Mouse (Mus musculus): ENCODE results near the gene Dnase1l3. TPM values are rescaled to one million over a fixed set of nuclear protein-coding genes. Genes with fewer than 3 reads are reported as not detected.
"Not testable (repeated sequence)": the region's sequence is repeated elsewhere in the genome, so short reads cannot be mapped to it uniquely, and the experiment has no call there.

Gene Dnase1l3
- polyA plus RNA-seq, 1 experiment from 2014 or later = 1.3 TPM

DNA sequence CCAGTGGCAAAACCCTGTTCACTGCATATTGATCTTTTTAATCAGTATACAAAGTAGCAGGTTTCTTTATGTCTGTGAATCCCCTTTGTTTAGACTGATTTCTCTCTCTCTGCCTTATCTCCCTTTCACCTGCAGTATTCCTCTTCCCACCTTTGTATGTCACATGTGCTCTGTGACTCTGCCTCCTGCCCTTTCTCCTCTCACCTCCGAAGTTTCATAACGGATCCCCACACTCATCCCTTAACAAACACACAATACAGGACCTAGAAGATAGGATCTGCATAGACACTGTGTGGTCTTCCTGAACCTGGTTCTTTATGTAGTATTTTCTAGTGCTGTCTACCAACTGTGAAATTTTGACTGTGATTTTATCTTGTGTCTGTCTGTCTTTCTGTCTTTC is 16.9 kb upstream of the Dnase1l3 start:
- ATAC-seq (ENCODE audit: low read depth) = no peak
- Histone ChIP-seq H3K36me3 (no peaks in the 10 kb centered on the region), H3K4me3 (replicated peaks) (no peak overlapping the region), H3K9me3 (replicated peaks) (no peaks in the 10 kb centered on the region), H3K4me2 (no peak overlapping the region), H3K27me3 (no peaks in the 10 kb centered on the region), H3K27ac (no peak overlapping the region), H3K9ac (no peak overlapping the region), H3K4me1 (replicated peaks) (peaks cover 17% of the 10 kb centered on the region)
- no peak for DNase-seq
- WGBS (ENCODE audit: insufficient replicate concordance) = 51% methylated on average over 2 of the region's 2 CpGs

DNA sequence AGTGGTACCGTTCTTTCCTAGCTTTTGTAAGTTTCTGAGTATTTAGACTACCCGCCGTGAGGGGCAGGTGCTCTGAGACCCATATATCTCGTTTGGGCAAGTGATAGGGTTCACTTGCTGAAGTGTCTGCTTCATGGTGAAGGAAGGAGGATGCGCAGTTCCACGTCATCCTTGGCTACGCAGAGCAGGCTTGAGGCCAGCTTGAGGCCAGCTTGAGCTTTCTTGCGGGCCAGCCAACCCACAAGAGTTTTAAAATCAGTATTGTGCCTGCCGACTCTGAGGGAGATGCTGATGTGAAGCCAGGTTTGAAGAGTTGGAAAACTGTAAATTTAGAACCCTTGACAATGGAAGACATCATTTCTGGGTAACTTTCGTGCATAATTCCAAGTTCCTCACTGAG is 13.6 kb upstream of the Dnase1l3 start:
- Histone ChIP-seq H3K27me3 (peaks cover 18% of the 10 kb centered on the region), H3K36me3 (no peaks in the 10 kb centered on the region), H3K27ac (no peak overlapping the region), H3K9ac (no peak overlapping the region), H3K4me3 (replicated peaks) (no peak overlapping the region), H3K4me2 (no peak overlapping the region), H3K4me1 (replicated peaks) (peaks cover 18% of the 10 kb centered on the region; the same call in 1 of the 2 replicates), H3K9me3 (replicated peaks) (no peaks in the 10 kb centered on the region)
- DNase-seq (no peak), ATAC-seq (ENCODE audit: low read depth) (no peak)
- 66% methylated on average over 10 of the region's 10 CpGs for WGBS (ENCODE audit: insufficient replicate concordance)

DNA sequence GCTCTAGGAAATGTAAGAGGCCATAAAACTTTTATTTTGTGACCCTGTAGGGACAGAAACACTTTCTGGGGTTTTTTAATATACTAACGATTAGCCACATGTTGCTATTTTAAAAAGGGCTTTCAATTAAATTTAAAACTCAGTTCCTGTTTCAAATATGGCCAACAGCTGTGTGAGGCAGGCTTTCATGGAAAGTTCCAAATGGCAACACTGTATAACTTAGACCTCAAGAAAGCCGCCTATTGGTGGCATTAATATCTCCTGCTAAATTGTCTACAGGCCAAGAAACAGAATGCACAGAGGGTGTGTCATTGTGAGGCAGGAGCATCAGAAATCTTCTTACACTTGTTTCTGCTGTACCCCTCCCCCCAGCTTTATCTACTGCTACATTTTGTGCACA is 13.1 kb upstream of the Dnase1l3 start:
- WGBS (ENCODE audit: insufficient replicate concordance) = 57% methylated on average over 2 of the region's 2 CpGs
- Histone ChIP-seq H3K4me2 (no peak overlapping the region), H3K27me3 (peaks cover 22% of the 10 kb centered on the region), H3K36me3 (no peaks in the 10 kb centered on the region), H3K9ac (no peak overlapping the region), H3K27ac (no peak overlapping the region), H3K9me3 (replicated peaks) (no peaks in the 10 kb centered on the region), H3K4me1 (replicated peaks) (peaks cover 23% of the 10 kb centered on the region; the same call in 1 of the 2 replicates), H3K4me3 (replicated peaks) (no peak overlapping the region)
- no peak for DNase-seq
- no peak for ATAC-seq (ENCODE audit: low read depth)

DNA sequence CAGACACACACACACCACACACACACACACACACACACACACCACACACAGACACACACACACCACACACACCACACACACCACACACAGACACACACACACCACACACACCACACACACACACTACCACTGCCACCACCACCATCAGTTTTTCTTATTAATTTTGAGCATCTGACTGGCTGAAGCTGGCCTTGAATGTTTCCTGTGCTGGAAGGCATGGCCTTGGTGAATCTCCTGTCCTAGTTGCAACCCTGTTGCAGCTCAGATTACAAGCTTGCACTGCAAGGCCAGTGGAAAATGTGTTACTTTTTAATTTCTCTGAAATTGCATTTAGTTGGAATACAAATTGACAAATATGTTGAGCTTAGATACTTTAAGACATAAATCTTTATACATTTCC is 12.7 kb upstream of the Dnase1l3 start:
- no peak for ATAC-seq (ENCODE audit: low read depth)
- Histone ChIP-seq H3K9ac (no peak overlapping the region), H3K27ac (no peak overlapping the region), H3K9me3 (replicated peaks) (no peaks in the 10 kb centered on the region), H3K36me3 (no peaks in the 10 kb centered on the region), H3K4me2 (no peak overlapping the region), H3K27me3 (peaks cover 26% of the 10 kb centered on the region), H3K4me3 (replicated peaks) (no peak overlapping the region), H3K4me1 (replicated peaks) (peaks cover 24% of the 10 kb centered on the region; the same call in 1 of the 2 replicates)
- no peak for DNase-seq

DNA sequence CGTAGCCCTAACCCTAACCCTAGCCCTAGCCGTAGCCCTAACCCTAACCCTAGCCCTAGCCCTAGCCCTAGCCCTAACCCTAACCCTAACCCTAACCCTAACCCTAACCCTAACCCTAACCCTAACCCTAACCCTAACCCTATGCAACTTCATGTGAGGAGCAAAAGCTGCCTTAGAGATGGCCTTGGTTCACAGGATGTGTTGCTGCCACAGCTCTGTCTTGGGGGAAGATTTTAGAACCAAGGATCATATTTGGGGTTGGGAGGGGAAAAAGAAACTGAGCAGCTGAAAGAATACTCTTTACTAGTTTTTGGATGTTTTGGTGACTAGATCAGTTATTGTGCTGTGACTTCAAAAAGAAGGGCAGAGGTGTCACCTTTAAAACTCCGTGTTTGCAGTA is 11.7 kb upstream of the Dnase1l3 start:
- 48% methylated on average over 3 of the region's 3 CpGs for WGBS (ENCODE audit: insufficient replicate concordance)
- not testable (repeated sequence) for H3K27ac ChIP-seq; DNase-seq; H3K36me3 ChIP-seq; H3K4me3 ChIP-seq (replicated peaks); H3K9ac ChIP-seq; H3K4me2 ChIP-seq; ATAC-seq (ENCODE audit: low read depth); H3K9me3 ChIP-seq (replicated peaks)
- H3K27me3 ChIP-seq = peaks cover 35% of the 10 kb centered on the region
- peaks cover 24% of the 10 kb centered on the region; the same call in 1 of the 2 replicates for H3K4me1 ChIP-seq (replicated peaks)

DNA sequence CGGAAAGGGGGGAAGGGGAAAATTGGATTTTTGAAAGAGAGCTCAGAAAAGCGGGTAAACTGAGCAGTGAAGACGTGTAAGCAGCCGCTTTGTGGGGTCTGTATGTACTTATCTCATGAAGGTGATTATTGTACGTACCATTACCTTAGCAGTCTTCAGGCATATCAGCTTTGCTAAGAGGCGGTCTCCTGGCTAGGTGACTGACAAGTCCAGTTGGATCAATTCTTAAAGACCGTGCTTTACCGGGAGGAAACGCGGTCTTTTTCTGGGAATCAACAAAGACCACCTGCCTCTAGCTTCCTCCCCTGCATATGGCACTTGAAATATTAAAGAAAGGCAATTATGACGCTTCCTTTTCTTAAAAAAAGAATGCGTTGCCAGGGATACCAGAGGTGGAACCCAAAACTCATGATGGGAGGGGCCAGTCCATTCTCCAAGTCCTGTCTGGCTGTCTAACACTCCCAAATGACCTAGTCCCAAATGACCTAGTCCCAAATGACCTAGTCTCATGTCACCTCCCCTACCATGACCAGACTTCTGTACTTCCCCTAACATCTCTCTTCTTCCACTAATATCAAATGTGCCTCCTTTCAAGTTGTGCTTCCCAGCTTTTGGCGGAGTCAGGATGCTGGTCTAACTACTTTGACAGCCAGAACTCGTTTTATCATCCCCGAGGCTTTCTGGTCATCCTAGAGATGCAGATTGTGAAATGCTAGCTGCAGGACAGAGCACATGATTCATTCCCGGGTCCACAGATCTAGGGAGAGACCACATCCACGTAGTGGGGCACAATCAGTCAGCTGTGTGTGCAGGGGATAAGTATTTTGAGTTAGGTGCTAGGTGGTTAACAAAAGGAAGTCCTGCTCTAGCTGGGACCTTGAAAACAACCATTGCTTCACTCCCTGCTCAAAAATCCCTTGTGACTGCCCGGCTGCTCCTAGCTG is 9.6 kb upstream of the Dnase1l3 start:
- H3K27me3 ChIP-seq = peaks cover 53% of the 10 kb centered on the region
- WGBS (ENCODE audit: insufficient replicate concordance) = 32% methylated on average over 18 of the region's 18 CpGs

DNA sequence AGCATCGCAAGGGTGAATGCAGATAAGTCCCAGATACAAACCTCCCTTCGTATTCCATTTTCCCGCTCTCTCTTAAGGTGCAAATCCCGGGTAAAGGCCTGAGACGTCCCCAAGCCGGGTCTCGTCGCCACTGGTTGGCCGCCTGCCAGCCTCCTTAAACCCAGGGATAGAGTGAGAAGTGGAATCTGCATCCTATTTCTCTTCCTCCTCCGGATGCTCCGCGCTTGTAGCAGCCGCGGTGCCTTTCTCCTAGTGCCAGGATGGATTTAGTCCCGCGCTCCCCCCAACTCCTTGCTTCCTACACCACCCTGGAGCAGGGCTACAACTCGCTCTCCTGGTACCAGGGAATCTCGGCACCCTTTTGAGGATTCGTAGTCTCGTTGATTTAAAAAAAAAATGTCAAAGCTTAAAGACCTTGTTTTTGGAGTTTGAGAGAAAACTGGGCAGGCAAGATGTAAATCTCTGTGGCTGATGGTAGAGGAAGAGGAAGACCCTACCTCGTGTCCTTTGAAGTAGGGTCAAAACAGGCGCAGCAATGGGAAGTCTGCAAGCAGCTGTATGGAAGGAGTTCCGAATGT is 8.8 kb upstream of the Dnase1l3 start:
- ATAC-seq (ENCODE audit: low read depth) = no peak
- Histone ChIP-seq H3K27me3 (peaks cover 56% of the 10 kb centered on the region), H3K9me3 (replicated peaks) (no peaks in the 10 kb centered on the region), H3K9ac (peak overlapping the region; percentile 52), H3K4me1 (replicated peaks) (peaks cover 24% of the 10 kb centered on the region; the same call in 1 of the 2 replicates), H3K4me2 (peak overlapping the region; percentile 64), H3K27ac (no peak overlapping the region), H3K36me3 (no peaks in the 10 kb centered on the region), H3K4me3 (replicated peaks) (peak overlapping the region; percentile 55)
- DNase-seq = no peak
- 2% methylated on average over 23 of the region's 23 CpGs for WGBS (ENCODE audit: insufficient replicate concordance)

More for the DNA sequence above, 9.6 kb upstream of the Dnase1l3 start:
- Histone ChIP-seq H3K27ac (no peak overlapping the region), H3K9ac (0 out of 2 replicates have a peak overlapping the region, but pooled peaks have one; percentile 52), H3K4me2 (peak overlapping the region; percentile 64), H3K4me3 (replicated peaks) (peak overlapping the region; percentile 55), H3K9me3 (replicated peaks) (no peaks in the 10 kb centered on the region), H3K4me1 (replicated peaks) (peaks cover 24% of the 10 kb centered on the region; the same call in 1 of the 2 replicates), H3K36me3 (no peaks in the 10 kb centered on the region)
- ATAC-seq (ENCODE audit: low read depth) (no peak), DNase-seq (no peak)

DNA sequence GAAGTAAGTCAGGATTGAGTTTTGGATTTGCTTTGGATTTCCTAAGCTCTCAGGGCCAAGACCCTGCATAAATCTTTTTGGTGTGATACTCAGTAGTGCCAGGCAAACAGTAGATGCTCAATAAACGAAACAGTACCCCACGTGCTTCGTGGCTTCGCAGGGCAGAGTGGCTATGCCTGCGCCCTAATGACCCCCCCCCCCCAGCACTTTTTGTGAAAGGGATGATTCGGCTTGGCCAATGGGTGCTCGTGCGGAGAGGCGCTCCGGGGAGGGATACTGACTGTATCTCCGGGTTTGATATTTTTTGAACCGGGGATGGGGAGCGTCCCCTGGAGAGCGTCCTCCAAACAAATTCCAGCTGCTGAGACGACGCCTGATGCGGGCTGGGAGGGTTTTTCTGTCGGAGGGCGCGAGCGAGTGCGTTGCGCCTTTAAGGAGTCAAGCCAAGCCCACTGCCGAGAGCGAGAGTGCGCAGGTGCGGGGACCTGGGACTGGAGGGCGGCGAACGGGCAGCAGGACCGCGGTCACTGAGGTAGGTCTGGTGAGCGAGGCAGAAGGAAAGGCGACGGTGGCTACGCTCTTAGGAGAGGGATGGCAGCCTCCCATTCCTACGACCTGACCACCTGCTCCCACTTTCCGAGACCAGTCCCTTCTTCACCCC is 8.2 kb upstream of the Dnase1l3 start, which contains the start of gene Abhd6:
Abhd6 (plus strand) TSS at position 471 of the 661 bp plus-strand sequence.
- ATAC-seq (ENCODE audit: low read depth) = peak; percentile 41; the same call in 1 of the 2 replicates
- Histone ChIP-seq H3K27me3 (peaks cover 56% of the 10 kb centered on the region), H3K4me1 (replicated peaks) (peaks cover 17% of the 10 kb centered on the region; the same call in 1 of the 2 replicates), H3K4me3 (replicated peaks) (peak within 1 kb of the TSS; percentile 55), H3K4me2 (peak within 1 kb of the TSS; percentile 64), H3K36me3 (no peaks in the 10 kb centered on the region), H3K27ac (no peak within 1 kb of the TSS), H3K9ac (peak within 1 kb of the TSS; percentile 52), H3K9me3 (replicated peaks) (no peaks in the 10 kb centered on the region)
- 2% methylated on average over 38 of the region's 38 CpGs for WGBS (ENCODE audit: insufficient replicate concordance)
- peak; percentile 33 for DNase-seq

DNA sequence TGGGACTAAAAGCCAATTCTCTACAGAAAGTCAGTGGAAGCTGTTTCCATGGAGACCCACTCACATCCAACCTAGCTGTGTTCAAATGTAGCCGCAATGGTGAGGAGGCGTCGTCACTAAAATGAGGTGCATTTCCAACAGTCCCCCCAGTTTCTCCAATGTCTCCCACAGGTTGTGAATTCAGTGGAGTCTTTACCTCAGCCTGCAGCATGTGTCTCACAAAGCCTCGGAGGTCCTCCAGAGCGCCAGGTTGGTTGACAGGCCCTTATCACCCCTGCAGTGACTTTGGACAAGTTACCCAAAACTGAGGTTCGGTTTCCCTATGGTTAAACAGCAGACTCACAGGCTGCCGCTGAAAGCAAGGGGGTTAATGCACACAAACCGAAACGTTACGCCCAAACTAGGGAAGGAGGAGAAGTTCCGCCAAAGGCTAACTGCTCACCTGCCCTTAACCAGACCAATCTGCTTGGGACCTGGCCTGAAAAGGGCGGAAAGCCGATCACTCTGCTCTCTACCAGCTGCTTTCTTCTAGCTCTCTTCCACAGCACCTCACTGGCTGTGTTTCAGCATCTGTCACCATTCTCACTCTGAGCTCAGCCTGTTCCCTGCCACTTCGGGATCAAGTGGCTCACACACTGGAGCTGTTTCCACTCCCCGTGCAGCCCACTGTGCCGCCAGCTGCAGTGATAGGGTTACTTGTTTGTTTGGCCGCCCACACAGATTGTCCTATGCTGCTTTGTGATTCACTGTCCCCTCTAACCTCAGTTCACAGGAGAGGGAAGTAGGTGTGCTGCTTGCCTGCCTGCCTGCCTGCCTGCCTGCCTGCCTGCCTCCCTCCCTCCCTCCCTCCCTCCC is 6.7 kb upstream of the Dnase1l3 start:
- Histone ChIP-seq H3K27me3 (peaks cover 56% of the 10 kb centered on the region), H3K4me3 (replicated peaks) (no peak overlapping the region), H3K9ac (no peak overlapping the region), H3K9me3 (replicated peaks) (no peaks in the 10 kb centered on the region), H3K36me3 (no peaks in the 10 kb centered on the region), H3K4me2 (peak overlapping the region; percentile 28; the same call in 1 of the 2 replicates), H3K27ac (no peak overlapping the region), H3K4me1 (replicated peaks) (peaks cover 17% of the 10 kb centered on the region; the same call in 1 of the 2 replicates)
- DNase-seq (no peak), ATAC-seq (ENCODE audit: low read depth) (0 out of 2 replicates have a peak, but pooled peaks have one; percentile 10)
- WGBS (ENCODE audit: insufficient replicate concordance) = 28% methylated on average over 17 of the region's 17 CpGs

DNA sequence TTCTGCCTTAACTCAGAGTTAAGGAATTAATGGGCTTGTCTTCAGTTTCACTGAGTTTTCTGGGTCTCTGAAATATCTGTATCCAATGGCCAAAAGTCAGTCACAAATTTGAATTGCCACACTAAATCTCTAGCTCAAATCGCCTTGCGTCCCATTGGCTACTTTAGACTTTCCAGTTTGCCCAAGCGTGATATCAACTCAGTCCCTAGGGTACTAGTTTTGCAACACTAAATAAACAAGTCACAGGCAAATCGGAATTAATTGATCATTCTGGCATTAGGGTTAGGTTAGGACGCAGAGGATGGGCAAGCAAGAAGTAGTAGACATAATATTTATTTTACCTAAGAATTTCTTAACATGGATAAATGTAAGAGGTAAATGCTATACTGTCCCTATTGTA is 5.9 kb upstream of the Dnase1l3 start:
- no peak overlapping the region for H3K4me3 ChIP-seq (replicated peaks)
- ATAC-seq (ENCODE audit: low read depth) (no peak), DNase-seq (no peak)
- H3K27me3 ChIP-seq = peaks cover 56% of the 10 kb centered on the region
- peaks cover 17% of the 10 kb centered on the region; the same call in 1 of the 2 replicates for H3K4me1 ChIP-seq (replicated peaks)
- H3K36me3 ChIP-seq = no peaks in the 10 kb centered on the region
- H3K27ac ChIP-seq = no peak overlapping the region
- no peak overlapping the region for H3K9ac ChIP-seq
- H3K9me3 ChIP-seq (replicated peaks) = no peaks in the 10 kb centered on the region
- WGBS (ENCODE audit: insufficient replicate concordance) = 65% methylated on average over 5 of the region's 5 CpGs
- no peak overlapping the region for H3K4me2 ChIP-seq
